Mouse (Mus musculus): ENCODE data around the gene Gfy.

DNA sequence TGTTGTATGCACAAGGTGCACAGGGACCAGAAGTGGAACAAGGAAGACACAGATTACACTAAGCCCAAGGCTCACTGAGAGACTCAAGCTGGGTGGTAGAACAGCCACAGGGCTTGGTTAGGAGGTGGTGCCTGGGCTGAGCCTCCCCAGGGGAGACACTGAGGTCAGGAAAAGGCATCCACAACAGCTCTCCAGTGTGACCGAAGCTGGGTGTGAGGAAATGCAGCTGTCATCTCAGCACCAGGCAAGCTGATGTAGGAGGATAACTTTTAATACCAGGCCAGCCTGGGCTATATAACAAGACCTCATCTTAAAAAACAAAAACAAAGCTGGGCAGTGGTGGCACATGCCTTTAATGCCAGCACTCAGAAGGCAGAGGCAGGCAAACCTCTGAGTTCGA is 11.8 kb upstream of the Gfy start:
- no peak for TF ChIP-seq CTCF (IDR thresholded peaks at IDR 0.05)
- TF ChIP-seq EP300 (IDR thresholded peaks at IDR 0.05) = no peak

All from lung, postnatal 0 days (tissue).